Mouse (Mus musculus) intestine, postnatal 0 days (tissue): ENCODE measurements around the gene Apbb2. TPM values are rescaled to one million over a fixed set of nuclear protein-coding genes. Genes with fewer than 3 reads are reported as not detected.

Source experiments
- ATAC-seq: fragments of 200-750 bp; cut with Nextera tagmentation; 2 replicates; pipeline ENCODE4 v1.8.0; 2017; ENCODE audit warnings: mild to moderate bottlenecking, moderate TSS enrichment, moderate library complexity
- H3K27ac ChIP-seq: fragments of 300-500 bp; sonication (generic); 2 replicates; pipeline ENCODE4 v1.5.1; 2014; ENCODE audit warnings: mild to moderate bottlenecking, low read depth, low read length, moderate library complexity
- H3K27me3 ChIP-seq: fragments of 300-500 bp; sonication (generic); replicated peaks from 2 replicates; pipeline ENCODE4 v1.6.1; 2014; ENCODE audit warnings: low read length, mixed read lengths; ENCODE audit not compliant: control insufficient read depth, insufficient read depth
- H3K36me3 ChIP-seq: fragments of 300-500 bp; sonication (generic); 2 replicates; pipeline ENCODE4 v1.6.1; 2014; ENCODE audit warnings: mild to moderate bottlenecking, moderate library complexity; ENCODE audit not compliant: control insufficient read depth, insufficient read depth
- H3K4me1 ChIP-seq: fragments of 300-500 bp; sonication (generic); replicated peaks from 2 replicates; pipeline ENCODE4 v1.6.1; 2014; ENCODE audit warnings: antibody characterized with exemption, low read length, mixed read lengths; ENCODE audit not compliant: control insufficient read depth, insufficient read depth
- H3K4me2 ChIP-seq: fragments of 300-500 bp; sonication (generic); replicated peaks from 2 replicates; pipeline ENCODE4 v1.6.1; 2014; ENCODE audit warnings: low read depth, mild to moderate bottlenecking, moderate library complexity
- H3K4me3 ChIP-seq: fragments of 300-500 bp; sonication (generic); 2 replicates; pipeline ENCODE4 v1.5.1; 2014; ENCODE audit warnings: low read depth, low read length
- H3K9ac ChIP-seq: fragments of 300-500 bp; sonication (generic); 2 replicates; pipeline ENCODE4 v1.6.1; 2014; ENCODE audit warnings: mild to moderate bottlenecking, low read depth, low read length
- H3K9me3 ChIP-seq: fragments of 300-500 bp; sonication (generic); 2 replicates; pipeline ENCODE4 v1.6.1; 2016; ENCODE audit warnings: mixed run types; ENCODE audit not compliant: control insufficient read depth
- CTCF ChIP-seq: sonication (generic); IDR thresholded peaks from 2 replicates; pipeline ENCODE4 v1.5.1; 2016; ENCODE audit warnings: low read depth, mild to moderate bottlenecking, control low read depth, antibody characterized with exemption, moderate library complexity
- WGBS: fragments of 180-500 bp; shearing (Covaris S2); extraction: QIAGEN DNeasy Blood & Tissue Kit; methylation state at CpG from one replicate; pipeline ENCODE4 v1.1.7; 2014; 5-methylcytosine and 5-hydroxymethylcytosine counted together
- polyA plus RNA-seq: library from polyadenylated mRNA; unstranded; fragments of >200 nt; fragmentation: Nextera tagmentation; extraction: Ambion mirVana; gene quantifications from 2 replicates; pipeline ENCODE4 v1.2.1, GENCODE M21; 2015

Apbb2 gene
- polyA plus RNA-seq, 1 experiment from 2014 or later: 18.7 TPM

- H3K27ac ChIP-seq: no peak overlapping the region
- no peaks in the 10 kb centered on the region for H3K4me1 ChIP-seq
- H3K36me3 ChIP-seq: no peaks in the 10 kb centered on the region
- H3K4me3 ChIP-seq: no peak overlapping the region
- no peaks in the 10 kb centered on the region for H3K27me3 ChIP-seq
- H3K4me2 ChIP-seq: no peak overlapping the region
- 95% methylated on average over 8 of the region's 8 CpGs for WGBS
- no peak overlapping the region for H3K9ac ChIP-seq
- no peak for TF ChIP-seq CTCF
- no peaks in the 10 kb centered on the region for H3K9me3 ChIP-seq
- no peak for ATAC-seq
Measured at GRCm38 (mm10) chr5:66516311-66516710, 102.3 kb downstream of the Apbb2 start.

GRCm38 (mm10) chr5:66515271-66515670, 103.3 kb downstream of the Apbb2 start:
- no peak for ATAC-seq
- Histone ChIP-seq H3K27me3 (no peaks in the 10 kb centered on the region), H3K36me3 (no peaks in the 10 kb centered on the region), H3K4me1 (no peaks in the 10 kb centered on the region), H3K27ac (no peak overlapping the region), H3K4me2 (no peak overlapping the region), H3K9me3 (no peaks in the 10 kb centered on the region), H3K4me3 (no peak overlapping the region), H3K9ac (no peak overlapping the region)
- 88% methylated on average over 10 of the region's 10 CpGs for WGBS
- TF ChIP-seq CTCF: no peak

GRCm38 (mm10) chr5:66514659-66515058, 103.9 kb downstream of the Apbb2 start:
- H3K36me3 ChIP-seq: no peaks in the 10 kb centered on the region
- WGBS: 90% methylated on average over 6 of the region's 6 CpGs
- no peaks in the 10 kb centered on the region for H3K27me3 ChIP-seq
- no peaks in the 10 kb centered on the region for H3K4me1 ChIP-seq
- H3K9me3 ChIP-seq: no peaks in the 10 kb centered on the region
- H3K9ac ChIP-seq: no peak overlapping the region
- no peak overlapping the region for H3K4me3 ChIP-seq
- TF ChIP-seq CTCF: no peak
- H3K4me2 ChIP-seq: no peak overlapping the region
- no peak overlapping the region for H3K27ac ChIP-seq
- ATAC-seq: no peak

- no peaks in the 10 kb centered on the region for H3K27me3 ChIP-seq
- no peak overlapping the region for H3K4me3 ChIP-seq
- no peaks in the 10 kb centered on the region for H3K9me3 ChIP-seq
- no peaks in the 10 kb centered on the region for H3K4me1 ChIP-seq
- no peak for ATAC-seq
- no peak for TF ChIP-seq CTCF
- no peak overlapping the region for H3K27ac ChIP-seq
- H3K4me2 ChIP-seq: no peak overlapping the region
- no peaks in the 10 kb centered on the region for H3K36me3 ChIP-seq
- H3K9ac ChIP-seq: no peak overlapping the region
Measured at GRCm38 (mm10) chr5:66513412-66513811, 105.2 kb downstream of the Apbb2 start.

- Histone ChIP-seq H3K27ac (no peak overlapping the region), H3K4me2 (no peak overlapping the region), H3K4me3 (no peak overlapping the region), H3K9ac (no peak overlapping the region), H3K4me1 (no peaks in the 10 kb centered on the region), H3K9me3 (no peaks in the 10 kb centered on the region), H3K36me3 (no peaks in the 10 kb centered on the region), H3K27me3 (no peaks in the 10 kb centered on the region)
- WGBS: 91% methylated on average over 7 of the region's 7 CpGs
- no peak for TF ChIP-seq CTCF
- no peak for ATAC-seq
Measured at GRCm38 (mm10) chr5:66512519-66512918, 106.1 kb downstream of the Apbb2 start.

GRCm38 (mm10) chr5:66510716-66511115, 107.9 kb downstream of the Apbb2 start:
- no peak overlapping the region for H3K9ac ChIP-seq
- WGBS: 88% methylated on average over 5 of the region's 7 CpGs
- TF ChIP-seq CTCF: no peak
- H3K9me3 ChIP-seq: no peaks in the 10 kb centered on the region
- no peak for ATAC-seq
- H3K27ac ChIP-seq: no peak overlapping the region
- H3K27me3 ChIP-seq: no peaks in the 10 kb centered on the region
- H3K4me1 ChIP-seq: no peaks in the 10 kb centered on the region
- H3K4me3 ChIP-seq: no peak overlapping the region
- H3K4me2 ChIP-seq: no peak overlapping the region
- no peaks in the 10 kb centered on the region for H3K36me3 ChIP-seq

- H3K9ac ChIP-seq: no peak overlapping the region
- no peak overlapping the region for H3K27ac ChIP-seq
- no peaks in the 10 kb centered on the region for H3K36me3 ChIP-seq
- no peak for TF ChIP-seq CTCF
- 0 out of 2 replicates have a peak, but pooled peaks cover 3% of the 10 kb centered on the region for H3K4me1 ChIP-seq
- no peak overlapping the region for H3K4me2 ChIP-seq
- H3K4me3 ChIP-seq: no peak overlapping the region
- no peaks in the 10 kb centered on the region for H3K27me3 ChIP-seq
- H3K9me3 ChIP-seq: no peaks in the 10 kb centered on the region
- 82% methylated on average over 5 of the region's 5 CpGs for WGBS
- ATAC-seq: no peak
Measured at GRCm38 (mm10) chr5:66509151-66509550, 109.4 kb downstream of the Apbb2 start.
